Mouse (Mus musculus) liver, adult 2 months (tissue): ENCODE measurements around the gene Ypel2.

ENCODE experiments used
- CTCF ChIP-seq: fragments of 200-500 bp; IDR thresholded peaks from 2 replicates; pipeline ENCODE4 v1.5.1; 2011; ENCODE audit warnings: low read depth, low read length, control low read depth
- POLR2A ChIP-seq: fragments of 200-500 bp; IDR thresholded peaks from 2 replicates; pipeline ENCODE4 v1.6.1; 2011; ENCODE audit warnings: low read length, control low read depth; ENCODE audit not compliant: insufficient read depth; ENCODE audit errors: extremely low read depth

DNA sequence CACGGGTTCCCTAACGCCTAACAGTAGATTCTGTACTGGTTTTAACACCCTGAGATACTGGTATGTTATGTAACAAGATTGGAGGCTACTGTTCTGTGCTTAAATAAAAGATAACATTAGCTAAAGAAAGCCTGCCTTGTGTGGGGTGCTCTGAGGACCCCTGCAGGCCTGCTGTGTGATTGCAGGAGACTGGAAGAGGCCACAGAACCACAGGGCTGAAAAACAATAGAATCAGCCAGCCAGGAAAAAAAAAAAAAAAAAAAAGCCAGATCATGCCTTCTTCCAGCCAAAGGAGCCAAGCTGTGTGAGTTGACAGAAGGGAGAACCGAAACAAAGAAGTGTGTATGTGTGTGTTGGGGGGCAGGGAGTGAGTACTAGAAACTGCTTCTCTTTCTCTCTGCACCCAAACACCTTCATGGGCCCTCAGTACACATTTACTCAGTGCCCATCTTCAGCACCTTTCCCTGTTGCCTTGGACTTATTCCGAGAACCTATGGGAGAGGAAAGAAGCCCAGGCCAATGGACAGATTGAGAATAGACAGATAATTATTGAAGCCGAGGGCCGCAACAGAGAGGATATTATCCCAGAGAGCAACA, 2.2 kb upstream of the Ypel2 start:
- TF ChIP-seq POLR2A (no peak), CTCF (peak; percentile 96)
